Mouse (Mus musculus): ENCODE measurements around the gene Acvr1c.

Gene Acvr1c

DNA sequence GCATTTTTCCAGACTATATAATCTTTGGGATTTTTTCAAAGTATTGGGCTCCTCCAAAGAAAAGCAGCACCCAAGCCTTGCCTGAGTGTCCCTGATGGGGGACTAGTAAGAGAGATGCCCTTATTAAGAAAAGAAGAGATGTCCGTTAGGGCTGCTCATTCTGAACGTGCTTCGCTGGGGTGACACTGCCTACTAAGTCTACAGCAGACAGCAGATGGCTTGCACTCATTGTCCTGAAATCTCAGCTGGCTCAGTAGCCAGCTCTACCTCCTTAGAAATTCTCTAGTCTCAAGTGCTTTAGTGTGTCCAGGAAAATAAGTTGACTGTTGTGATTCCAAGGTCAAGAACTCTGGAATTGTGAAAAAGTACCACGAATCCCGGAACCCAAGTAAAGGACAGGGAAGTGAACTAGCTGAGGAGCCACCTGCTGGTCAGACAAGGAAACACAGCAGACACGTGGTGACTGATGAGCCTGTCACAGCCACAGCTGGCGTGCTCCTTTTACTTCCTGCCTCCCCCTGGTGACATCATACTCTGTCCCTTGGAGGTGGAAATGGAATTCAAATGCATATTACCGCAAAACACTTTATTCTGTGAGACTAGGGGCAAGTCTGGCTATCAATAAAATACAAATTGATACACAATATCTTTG, 75.3 kb downstream of the Acvr1c start:
- DNase-seq = no peak

DNA sequence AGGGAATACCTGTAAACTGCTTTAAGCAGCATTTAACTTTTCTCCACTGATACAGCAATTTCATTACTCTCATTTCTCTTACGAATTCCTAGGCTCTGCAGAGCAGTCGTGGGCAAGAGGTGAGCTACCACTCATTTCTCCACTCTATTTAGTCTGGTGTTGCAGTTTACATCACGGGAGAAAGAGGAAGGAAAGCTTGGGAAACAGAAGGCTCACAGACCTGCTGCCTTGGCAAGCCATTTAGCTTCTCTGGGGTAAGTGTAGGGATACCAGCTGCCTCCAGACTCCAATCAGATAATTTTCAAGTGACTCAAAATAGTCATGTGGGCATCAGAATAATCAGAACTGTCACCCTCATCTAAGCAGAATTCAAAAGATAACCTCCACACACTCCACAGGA, 76.6 kb downstream of the Acvr1c start:
- no peak for DNase-seq

DNA sequence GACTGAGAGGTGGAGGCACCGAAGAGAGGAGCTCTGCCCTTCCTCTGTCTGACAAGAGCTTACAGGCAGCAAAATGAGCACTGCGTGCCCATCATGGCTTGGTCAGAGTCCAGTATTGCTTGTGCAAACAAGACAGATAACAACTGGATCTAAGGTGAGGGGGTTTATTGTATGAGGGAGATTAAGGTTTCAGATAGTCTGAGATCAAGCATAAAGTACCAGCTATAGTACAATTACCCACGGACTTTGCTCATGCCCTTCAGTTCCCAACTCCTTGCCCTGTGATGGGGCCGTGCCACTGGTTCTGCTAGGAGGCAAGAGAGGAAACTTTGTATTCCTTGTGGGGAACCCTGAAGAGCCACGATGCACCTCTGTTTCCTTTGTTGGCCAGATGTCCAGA, 78.5 kb downstream of the Acvr1c start:
- no peak for DNase-seq

DNA sequence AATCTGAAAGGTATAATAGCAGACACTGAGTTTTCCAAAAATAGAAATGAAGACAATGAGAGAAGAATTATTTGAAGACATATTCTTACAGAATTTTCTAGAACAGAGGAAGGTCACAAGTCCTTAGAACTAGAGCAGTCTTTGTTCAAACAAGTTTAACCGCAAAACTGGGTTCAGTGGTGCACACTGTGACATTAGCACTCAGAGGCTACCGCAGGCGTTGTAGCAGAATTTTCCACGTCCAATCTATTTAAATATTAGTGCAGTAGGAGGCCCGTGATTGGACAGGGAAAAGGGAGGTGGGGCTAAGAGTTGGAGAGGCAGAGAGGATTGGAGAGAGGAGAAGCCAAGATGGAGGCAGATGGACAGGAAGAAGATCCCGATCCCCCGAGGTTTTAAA, 81.2 kb downstream of the Acvr1c start:
- no peak for DNase-seq

DNA sequence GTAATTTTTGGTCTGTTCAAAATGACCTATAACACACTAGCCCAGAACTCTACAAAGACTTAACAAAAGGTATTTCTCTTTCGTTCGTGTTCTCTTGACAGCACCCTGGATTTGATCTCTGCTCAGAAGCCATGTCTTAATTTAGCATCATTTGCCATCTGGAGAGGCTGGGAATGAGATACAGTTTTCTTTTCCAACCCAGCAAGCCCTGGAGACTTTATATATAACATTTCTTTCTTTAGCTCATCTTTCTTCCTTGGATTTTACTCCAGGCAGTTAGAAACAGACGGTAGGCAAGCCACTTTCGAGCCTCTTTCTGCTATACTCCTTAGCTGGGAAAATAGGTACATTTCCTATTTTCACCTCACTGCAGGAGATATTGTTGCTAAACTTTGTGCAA, 117.1 kb downstream of the Acvr1c start:
- peak; percentile 14 for DNase-seq

DNA sequence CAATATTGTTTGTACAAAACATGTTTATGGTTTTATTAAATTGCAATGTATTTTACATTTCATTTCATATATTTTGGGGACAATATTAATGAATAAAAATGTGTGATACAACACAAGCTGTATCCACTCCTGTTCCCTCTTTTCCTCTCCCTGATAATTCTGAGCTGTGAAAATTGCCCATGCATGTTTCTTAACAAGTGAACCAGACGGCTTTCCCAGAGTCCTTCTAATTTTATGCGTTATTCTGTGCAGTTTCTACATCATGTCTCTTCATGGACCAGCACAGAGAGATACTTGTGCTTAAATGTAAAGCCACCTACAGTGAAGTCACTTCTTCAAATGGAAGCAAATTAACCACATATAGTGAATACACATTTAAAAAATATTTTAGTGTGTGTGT, 120.2 kb downstream of the Acvr1c start:
- DNase-seq = no peak
